Mouse (Mus musculus) monocyte, adult 2 months (primary cell): ENCODE measurements around the gene Defa36.
"Not testable (repeated sequence)": the region's sequence is repeated elsewhere in the genome, so short reads cannot be mapped to it uniquely, and the experiment has no call there.

ENCODE experiments used
- DNase-seq, 2 experiments: peaks; one replicate each; pipeline ENCODE4 v3.0.0; 2022; ENCODE audit warnings: low spot score in 2 of 2, low read depth in 1 of 2

Defa36 gene

DNA sequence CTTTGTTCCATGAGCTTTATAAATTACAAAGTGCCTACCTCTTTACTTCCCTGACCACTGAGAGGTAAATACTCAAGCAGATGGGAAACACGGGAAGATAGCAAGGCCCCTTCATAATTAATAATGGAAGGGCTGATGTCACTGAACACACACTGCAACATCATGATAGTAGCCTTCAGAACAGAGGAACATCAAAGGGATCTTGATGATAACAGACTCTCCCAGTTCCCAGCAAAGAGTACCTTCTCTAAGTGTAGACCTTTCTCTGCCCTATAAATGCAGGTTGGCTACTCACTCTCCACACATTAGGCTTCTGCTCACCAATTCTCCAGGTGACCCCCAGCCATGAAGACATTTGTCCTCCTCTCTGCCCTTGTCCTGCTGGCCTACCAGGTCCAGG, at the start of gene Defa36:
Gene Defa36, plus strand, starts transcription at position 301 of the 400 bp plus-strand sequence.
- DNase-seq = not testable (repeated sequence)

DNA sequence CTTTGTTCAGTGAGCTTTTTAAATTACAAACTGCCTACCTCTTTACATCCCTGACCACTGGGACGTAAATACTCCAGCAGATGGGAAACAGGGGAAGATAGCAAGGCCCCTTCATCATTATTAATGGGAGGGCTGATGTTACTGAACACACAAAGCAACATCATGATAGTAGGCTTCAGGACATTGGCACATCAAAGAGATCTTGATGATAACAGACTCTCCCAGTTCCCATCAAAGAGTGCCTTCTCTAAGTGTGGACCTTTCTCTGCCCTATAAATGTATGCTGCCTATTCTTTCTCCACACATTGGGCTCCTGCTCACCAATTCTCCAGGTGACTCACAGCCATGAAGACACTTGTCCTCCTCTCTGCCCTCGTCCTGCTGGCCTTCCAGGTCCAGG, 49.0 kb upstream of the Defa36 start, which contains the start of gene Defa2:
Gene Defa2, plus strand, starts transcription at position 301 of the 400 bp plus-strand sequence.
- not testable (repeated sequence) for DNase-seq

DNA sequence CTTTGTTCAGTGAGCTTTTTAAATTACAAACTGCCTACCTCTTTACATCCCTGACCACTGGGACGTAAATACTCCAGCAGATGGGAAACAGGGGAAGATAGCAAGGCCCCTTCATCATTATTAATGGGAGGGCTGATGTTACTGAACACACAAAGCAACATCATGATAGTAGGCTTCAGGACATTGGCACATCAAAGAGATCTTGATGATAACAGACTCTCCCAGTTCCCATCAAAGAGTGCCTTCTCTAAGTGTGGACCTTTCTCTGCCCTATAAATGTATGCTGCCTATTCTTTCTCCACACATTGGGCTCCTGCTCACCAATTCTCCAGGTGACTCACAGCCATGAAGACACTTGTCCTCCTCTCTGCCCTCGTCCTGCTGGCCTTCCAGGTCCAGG, 35.7 kb upstream of the Defa36 start, which contains the start of gene Defa33:
Gene Defa33, plus strand, starts transcription at position 301 of the 400 bp plus-strand sequence.
- DNase-seq = not testable (repeated sequence)

DNA sequence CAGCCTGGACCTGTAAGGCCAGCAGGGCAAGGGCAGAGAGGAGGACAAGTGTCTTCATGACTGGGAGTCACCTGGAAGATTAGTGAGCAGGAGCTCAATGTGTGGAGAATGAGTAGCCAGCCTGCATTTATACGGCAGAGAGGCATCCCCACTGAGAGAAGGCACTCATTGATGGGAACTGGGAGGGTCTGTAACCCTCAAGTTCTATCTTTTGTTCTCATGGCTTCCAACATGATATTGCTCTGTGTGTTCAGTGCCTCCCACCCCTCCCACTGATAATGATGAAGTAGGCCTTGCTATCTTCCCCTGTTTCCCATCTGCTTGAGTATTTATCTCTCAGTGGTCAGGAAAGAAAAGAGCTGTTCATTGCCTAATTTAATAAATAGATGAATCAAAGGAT, 29.2 kb downstream of the Defa36 start, which contains the start of gene Gm7849:
Gene Gm7849, minus strand, starts transcription at position 101 of the 400 bp plus-strand sequence.
- DNase-seq = not testable (repeated sequence)
